Mouse (Mus musculus) spleen, adult 2 months (tissue): ENCODE data around the gene Snx9. TPM values are rescaled to one million over a fixed set of nuclear protein-coding genes. Genes with fewer than 3 reads are reported as not detected.

Source experiments
- DNase-seq, 2 experiments: peaks; one replicate each; pipeline versions ENCODE4 v3.0.0 to v3.0.0-alpha.2; 2012 to 2021; ENCODE audit warnings: low spot score in 2 of 2, low read depth in 1 of 2
- H3K27ac ChIP-seq: fragments of 200-500 bp; 2 replicates; pipeline ENCODE4 v1.5.1; 2012; ENCODE audit warnings: low read length, inconsistent platforms; ENCODE audit not compliant: insufficient read depth
- H3K27me3 ChIP-seq: fragments of 200-500 bp; 2 replicates; pipeline ENCODE4 v1.6.1; 2012; ENCODE audit warnings: mild to moderate bottlenecking, moderate library complexity, low read length, inconsistent platforms; ENCODE audit not compliant: control insufficient read depth, insufficient read depth
- H3K36me3 ChIP-seq: fragments of 200-500 bp; 2 replicates; pipeline ENCODE4 v1.6.1; 2012; ENCODE audit warnings: mild to moderate bottlenecking, low read length, inconsistent platforms; ENCODE audit not compliant: control insufficient read depth, insufficient read depth
- H3K4me1 ChIP-seq: fragments of 200-500 bp; 2 replicates; pipeline ENCODE4 v1.6.1; 2011; ENCODE audit warnings: inconsistent platforms; ENCODE audit not compliant: control insufficient read depth, insufficient read depth, insufficient read length
- H3K4me3 ChIP-seq: fragments of 200-500 bp; 2 replicates; pipeline ENCODE4 v1.5.1; 2011; ENCODE audit warnings: mild to moderate bottlenecking, inconsistent platforms; ENCODE audit not compliant: insufficient read depth, insufficient read length; ENCODE audit errors: extremely low read depth
- CTCF ChIP-seq: fragments of 200-500 bp; IDR thresholded peaks from 2 replicates; pipeline ENCODE4 v1.5.1; 2011; ENCODE audit warnings: mild to moderate bottlenecking, inconsistent platforms; ENCODE audit not compliant: insufficient read depth, insufficient read length, insufficient replicate concordance; ENCODE audit errors: extremely low read depth
- POLR2A ChIP-seq: fragments of 200-500 bp; IDR thresholded peaks from 2 replicates; pipeline ENCODE4 v1.6.1; 2011; ENCODE audit warnings: low read depth, low read length, inconsistent platforms
- WGBS: fragments of 180-500 bp; shearing (Covaris S2); methylation state at CpG from one replicate; pipeline ENCODE4 v1.1.7; 2018; 5-methylcytosine and 5-hydroxymethylcytosine counted together
- polyA plus RNA-seq: library from polyadenylated mRNA; depleted of rRNA; stranded (reverse); fragments of >200 nt; gene quantifications from 2 replicates; pipeline ENCODE4 v1.2.3, GENCODE M21; 2012

Gene Snx9
- polyA plus RNA-seq, 1 experiment: 22.1 TPM

GRCm38 (mm10) chr17:5870696-5871095 is 29.6 kb downstream of the Snx9 start:
- Histone ChIP-seq H3K27me3 (no peaks in the 10 kb centered on the region), H3K27ac (no peak overlapping the region), H3K36me3 (no peaks in the 10 kb centered on the region), H3K4me1 (peaks cover 17% of the 10 kb centered on the region), H3K4me3 (no peak overlapping the region)
- WGBS: 95% methylated on average over 11 of the region's 11 CpGs
- TF ChIP-seq POLR2A (no peak), CTCF (no peak)
- DNase-seq: no peak

GRCm38 (mm10) chr17:5872506-5872905 is 31.4 kb downstream of the Snx9 start:
- Histone ChIP-seq H3K27me3 (no peaks in the 10 kb centered on the region), H3K27ac (no peak overlapping the region), H3K4me1 (peaks cover 21% of the 10 kb centered on the region), H3K4me3 (no peak overlapping the region), H3K36me3 (no peaks in the 10 kb centered on the region)
- no peak for DNase-seq
- 86% methylated on average over 12 of the region's 12 CpGs for WGBS
- TF ChIP-seq POLR2A (no peak), CTCF (no peak)

- WGBS: 95% methylated on average over 1 of the region's 1 CpGs
- Histone ChIP-seq H3K4me1 (peaks cover 13% of the 10 kb centered on the region), H3K27me3 (no peaks in the 10 kb centered on the region), H3K27ac (no peak overlapping the region), H3K36me3 (no peaks in the 10 kb centered on the region), H3K4me3 (no peak overlapping the region)
- TF ChIP-seq POLR2A (no peak), CTCF (no peak)
- DNase-seq: no peak
These were observed 33.4 kb downstream of the Snx9 start for GRCm38 (mm10) chr17:5874565-5874964.

- no peak overlapping the region for H3K4me3 ChIP-seq
- H3K27me3 ChIP-seq: no peaks in the 10 kb centered on the region
- DNase-seq: no peak
- H3K4me1 ChIP-seq: peaks cover 13% of the 10 kb centered on the region
- no peak for TF ChIP-seq POLR2A
- TF ChIP-seq CTCF: no peak
- H3K36me3 ChIP-seq: no peaks in the 10 kb centered on the region
- 90% methylated on average over 10 of the region's 10 CpGs for WGBS
- H3K27ac ChIP-seq: no peak overlapping the region
These were observed 36.6 kb downstream of the Snx9 start for GRCm38 (mm10) chr17:5877611-5878157.

GRCm38 (mm10) chr17:5878878-5879277 is 37.7 kb downstream of the Snx9 start:
- H3K27ac ChIP-seq: no peak overlapping the region
- peaks cover 13% of the 10 kb centered on the region for H3K4me1 ChIP-seq
- no peak for DNase-seq
- WGBS: 88% methylated on average over 4 of the region's 4 CpGs
- TF ChIP-seq CTCF (no peak), POLR2A (no peak)
- H3K36me3 ChIP-seq: no peaks in the 10 kb centered on the region
- no peak overlapping the region for H3K4me3 ChIP-seq
- H3K27me3 ChIP-seq: no peaks in the 10 kb centered on the region

GRCm38 (mm10) chr17:5885474-5885873 is 44.3 kb downstream of the Snx9 start:
- 2% methylated on average over 8 of the region's 8 CpGs for WGBS

GRCm38 (mm10) chr17:5886181-5886810 is 45.2 kb downstream of the Snx9 start:
- Histone ChIP-seq H3K4me1 (peaks cover 25% of the 10 kb centered on the region), H3K27me3 (no peaks in the 10 kb centered on the region), H3K27ac (peak overlapping the region; percentile 23; the same call in 1 of the 2 replicates), H3K4me3 (no peak overlapping the region), H3K36me3 (peaks cover 2% of the 10 kb centered on the region; the same call in 1 of the 2 replicates)
- no peak for DNase-seq
- 66% methylated on average over 6 of the region's 6 CpGs for WGBS
- no peak for TF ChIP-seq POLR2A
- TF ChIP-seq CTCF: no peak

More at GRCm38 (mm10) chr17:5885474-5885873, 44.3 kb downstream of the Snx9 start:
- Histone ChIP-seq H3K4me3 (no peak overlapping the region), H3K4me1 (peaks cover 25% of the 10 kb centered on the region), H3K36me3 (peaks cover 2% of the 10 kb centered on the region; the same call in 1 of the 2 replicates), H3K27ac (peak overlapping the region; percentile 78), H3K27me3 (no peaks in the 10 kb centered on the region)
- peak in 1 of 2 experiments; percentile 44 for DNase-seq
- TF ChIP-seq CTCF: no peak
- no peak for TF ChIP-seq POLR2A
